Mouse (Mus musculus) erythroblast, adult 5-6 weeks (primary cell): ENCODE measurements around the gene Plxnb3. TPM values are rescaled to one million over a fixed set of nuclear protein-coding genes. Genes with fewer than 3 reads are reported as not detected.
"Not testable (repeated sequence)": the region's sequence is repeated elsewhere in the genome, so short reads cannot be mapped to it uniquely, and the experiment has no call there.

Source experiments
- ATAC-seq: replicated peaks from 2 replicates; pipeline ENCODE4 v1.8.0; 2016; ENCODE audit warnings: moderate number of reproducible peaks, mild to moderate bottlenecking, moderate TSS enrichment, inconsistent platforms; ENCODE audit not compliant: poor library complexity, low FRiP score, severe bottlenecking
- total RNA-seq, 2 experiments: library from RNA; stranded (forward) in 1 of 2; stranded (reverse) in 1 of 2; fragments of 150-400 nt in 1 of 2; fragments of 200-764, 138-1000 nt in 1 of 2; gene quantifications; 2 replicates each; pipeline versions ENCODE4 v1.2.3 to v1.2.4; 2015 to 2017; ENCODE audit warnings: low replicate concordance in 2 of 2

Plxnb3 gene
- total RNA-seq (2015; ENCODE audit: low replicate concordance) (not detected in 2 replicates), total RNA-seq (2017; ENCODE audit: low replicate concordance) (0.77 and 0.84 TPM in 2 replicates)

DNA sequence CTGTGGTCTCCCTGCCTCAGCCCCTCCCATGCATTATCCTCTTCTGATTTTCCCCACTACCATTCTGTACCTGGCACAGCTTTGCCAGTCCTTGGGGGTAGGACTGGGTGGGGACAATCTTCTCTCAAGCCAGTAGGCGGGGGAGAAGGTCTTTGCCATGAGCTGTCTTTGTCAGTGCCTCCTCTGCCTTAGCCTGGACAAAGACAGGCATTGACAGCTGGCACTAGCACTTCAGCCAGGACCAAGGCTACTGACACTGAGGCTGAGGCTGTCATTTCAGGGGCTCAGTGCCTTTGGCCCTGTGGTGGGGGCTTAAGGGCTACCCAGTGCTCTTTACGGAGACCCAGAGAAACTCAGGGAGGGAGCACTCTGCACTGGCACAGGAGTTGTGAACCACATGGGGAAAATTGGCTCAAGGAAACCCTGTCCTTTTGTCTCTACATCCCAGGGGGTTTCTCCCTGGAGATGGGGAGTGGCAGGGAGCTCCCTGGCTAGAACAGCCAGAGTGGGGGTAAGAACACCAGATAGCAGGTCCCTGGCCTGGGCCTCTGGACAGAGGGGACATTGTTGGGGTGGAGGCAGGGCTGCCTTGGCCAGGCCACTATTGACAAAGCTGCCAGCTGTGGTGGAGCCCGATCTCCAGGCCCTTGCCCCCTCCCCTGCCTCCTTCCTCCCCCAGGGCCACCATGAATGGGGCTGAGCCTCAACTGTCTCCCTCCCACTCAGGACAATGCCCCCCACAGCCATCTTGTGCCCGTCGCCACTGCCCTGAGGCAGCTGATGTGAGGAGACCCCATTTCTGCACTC is at the start of gene Plxnb3:
Gene Plxnb3, plus strand, starts transcription at position 757 of the 807 bp plus-strand sequence.
- no peak for ATAC-seq

DNA sequence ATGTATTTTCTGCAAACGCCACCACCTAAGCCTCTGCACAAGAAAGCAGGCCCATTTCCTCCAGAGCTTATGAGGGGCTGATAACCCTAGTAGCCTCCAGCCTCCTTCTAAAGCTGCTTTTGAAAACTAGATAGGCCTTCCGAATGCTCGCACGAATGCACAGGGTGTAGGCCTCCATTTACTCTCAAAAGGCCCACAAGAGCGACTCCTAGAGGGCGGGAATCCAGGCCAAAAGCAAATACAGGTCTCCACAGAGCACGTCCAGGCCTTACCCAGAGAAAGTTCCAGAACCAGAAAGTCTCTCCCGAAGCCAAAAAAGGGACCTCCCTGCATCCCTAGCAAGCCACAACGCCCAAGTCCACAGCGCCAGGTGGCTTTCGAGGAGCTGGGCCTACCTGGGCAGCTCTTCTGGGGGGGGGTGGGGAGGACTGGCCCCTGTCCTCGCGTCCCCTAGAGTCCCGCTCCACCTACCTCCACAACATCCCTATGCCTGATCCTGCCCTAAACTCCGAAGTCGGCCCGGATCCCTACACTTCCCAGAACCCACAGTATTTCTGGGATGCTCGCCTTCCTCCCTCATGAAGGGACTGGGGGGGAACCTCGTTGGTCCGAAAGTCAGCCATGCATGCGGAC is 41.3 kb upstream of the Plxnb3 start:
- ATAC-seq: peak; percentile 33

DNA sequence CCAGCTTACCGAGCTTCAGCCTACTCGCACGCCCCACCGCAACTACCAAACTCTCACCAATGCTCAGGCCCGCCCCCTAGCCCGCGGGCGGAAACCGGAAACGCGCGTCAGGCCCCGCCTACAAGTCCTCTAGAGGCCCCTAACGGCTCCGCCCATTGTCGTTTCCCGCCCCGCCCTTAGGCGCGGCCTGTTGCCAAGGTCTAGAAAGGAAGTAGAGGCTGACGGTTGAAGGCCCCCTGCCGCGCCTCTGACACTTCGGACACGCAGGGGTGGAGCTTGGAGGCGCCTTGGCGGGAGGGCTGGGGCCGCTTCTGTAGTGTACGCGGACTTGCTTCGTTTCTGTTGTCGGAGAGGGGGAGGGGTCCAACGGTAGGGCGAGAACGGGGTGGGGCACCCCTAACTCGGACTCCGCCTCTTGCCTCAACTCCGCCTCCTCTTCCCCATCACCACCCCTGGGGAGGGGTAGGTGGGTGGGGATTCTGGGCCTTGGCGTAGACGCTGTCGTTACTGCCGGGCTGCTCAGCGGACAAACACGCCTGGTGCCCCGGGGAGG is 40.7 kb upstream of the Plxnb3 start, which contains the start of the genes Bcap31 and Abcd1:
Gene Bcap31, minus strand, starts transcription at position 67 of the 553 bp plus-strand sequence.
Gene Abcd1, plus strand, starts transcription at position 489 of the 553 bp plus-strand sequence.
- peak; percentile 92 for ATAC-seq

DNA sequence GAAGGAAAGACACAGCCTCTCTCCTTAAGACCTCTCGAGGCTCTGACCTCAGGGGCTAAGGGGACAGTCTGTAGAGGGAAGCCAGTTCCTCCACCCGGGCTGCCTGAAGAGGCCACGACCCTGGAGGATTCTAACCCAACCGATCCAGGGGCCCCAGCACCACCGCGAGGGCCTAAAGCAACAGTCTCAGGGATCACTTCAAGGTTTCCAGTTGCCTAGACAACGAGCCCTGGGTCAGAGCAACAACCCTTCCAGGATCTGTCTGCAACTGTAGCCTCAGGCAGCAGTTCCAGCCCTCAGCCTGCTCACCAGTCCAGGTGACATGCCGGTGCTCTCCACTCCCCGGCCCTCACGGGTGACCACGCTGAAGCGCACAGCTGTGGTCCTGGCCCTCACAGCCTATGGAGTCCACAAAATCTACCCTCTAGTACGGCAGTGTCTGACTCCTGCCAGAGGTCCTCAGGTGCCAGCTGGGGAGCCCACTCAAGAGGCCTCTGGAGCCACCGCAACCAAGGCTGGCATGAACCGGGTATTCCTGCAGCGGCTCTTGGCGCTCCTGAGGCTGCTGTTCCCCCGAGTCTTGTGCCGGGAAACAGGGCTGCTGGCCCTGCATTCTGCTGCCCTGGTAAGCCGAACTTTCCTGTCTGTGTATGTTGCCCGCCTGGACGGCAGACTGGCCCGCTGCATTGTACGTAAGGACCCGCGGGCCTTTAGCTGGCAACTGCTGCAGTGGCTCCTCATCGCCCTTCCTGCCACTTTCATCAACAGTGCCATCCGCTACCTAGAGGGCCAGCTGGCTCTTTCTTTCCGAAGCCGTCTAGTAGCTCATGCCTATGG is 40.0 kb upstream of the Plxnb3 start:
- ATAC-seq: peak; percentile 28

DNA sequence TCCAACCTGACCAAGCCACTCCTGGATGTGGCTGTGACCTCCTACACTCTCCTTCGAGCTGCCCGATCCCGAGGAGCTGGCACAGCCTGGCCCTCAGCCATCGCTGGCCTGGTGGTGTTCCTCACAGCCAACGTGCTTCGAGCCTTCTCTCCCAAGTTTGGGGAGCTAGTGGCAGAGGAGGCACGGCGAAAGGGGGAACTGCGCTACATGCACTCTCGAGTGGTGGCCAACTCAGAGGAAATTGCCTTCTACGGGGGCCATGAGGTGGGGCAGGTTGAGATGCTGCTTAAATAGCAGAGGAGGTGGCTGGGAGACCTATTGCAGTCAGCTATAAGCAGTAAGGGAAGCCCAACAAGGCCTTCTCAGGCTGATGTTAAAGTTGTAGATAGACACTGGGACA is 39.2 kb upstream of the Plxnb3 start:
- ATAC-seq: no peak

DNA sequence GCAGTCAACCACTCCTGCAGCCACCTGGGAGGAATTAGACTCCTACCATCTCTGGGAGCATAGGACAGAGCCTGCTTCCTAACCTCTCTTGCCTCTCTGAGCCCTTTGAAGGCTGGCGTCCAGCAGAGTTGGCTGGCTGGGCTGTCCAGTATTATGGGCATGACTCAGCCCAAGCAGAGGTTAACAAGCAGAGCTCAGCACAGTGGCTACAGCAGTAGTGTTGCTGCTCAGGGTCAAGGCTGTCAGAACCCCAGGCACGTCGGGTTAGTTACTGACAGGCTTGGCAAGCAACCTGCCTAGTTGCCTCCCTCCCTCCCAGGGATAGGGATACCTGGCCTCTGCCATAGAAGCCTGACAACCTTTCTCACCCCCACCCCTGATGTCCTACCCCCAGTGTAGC is 38.6 kb upstream of the Plxnb3 start:
- no peak for ATAC-seq

DNA sequence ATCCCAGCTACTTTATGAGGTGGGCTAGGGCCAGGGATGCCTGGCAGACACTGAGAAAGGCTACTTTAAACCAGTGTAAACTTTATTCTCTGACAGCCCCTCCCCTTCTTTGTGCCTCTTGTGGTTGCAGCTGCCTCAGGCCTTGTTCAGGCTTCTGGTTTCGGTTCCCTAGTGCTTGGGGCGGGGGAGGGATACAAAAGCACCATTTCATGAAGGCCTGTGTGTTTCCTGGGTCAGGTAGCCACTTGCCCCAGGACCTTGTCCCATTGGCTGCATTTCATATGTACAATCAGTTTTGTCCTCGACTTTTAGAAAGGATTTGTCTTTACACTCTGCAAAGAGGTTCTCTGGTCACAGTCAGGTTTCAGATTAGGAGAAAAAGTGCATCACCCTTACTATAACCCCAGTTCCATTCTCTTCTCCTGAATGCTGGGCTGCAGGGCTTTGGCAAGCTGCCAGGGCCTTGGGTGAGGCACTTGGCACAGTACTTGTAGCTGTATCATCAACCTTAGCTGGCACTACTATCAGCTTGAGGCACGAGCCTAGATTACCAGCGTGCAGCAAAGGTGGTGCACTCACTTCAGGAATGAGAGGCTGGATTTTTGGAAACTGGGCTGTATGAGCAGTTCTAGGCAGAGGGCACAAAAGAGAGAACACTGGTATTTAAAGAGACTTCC is 38.1 kb upstream of the Plxnb3 start:
- ATAC-seq: no peak

DNA sequence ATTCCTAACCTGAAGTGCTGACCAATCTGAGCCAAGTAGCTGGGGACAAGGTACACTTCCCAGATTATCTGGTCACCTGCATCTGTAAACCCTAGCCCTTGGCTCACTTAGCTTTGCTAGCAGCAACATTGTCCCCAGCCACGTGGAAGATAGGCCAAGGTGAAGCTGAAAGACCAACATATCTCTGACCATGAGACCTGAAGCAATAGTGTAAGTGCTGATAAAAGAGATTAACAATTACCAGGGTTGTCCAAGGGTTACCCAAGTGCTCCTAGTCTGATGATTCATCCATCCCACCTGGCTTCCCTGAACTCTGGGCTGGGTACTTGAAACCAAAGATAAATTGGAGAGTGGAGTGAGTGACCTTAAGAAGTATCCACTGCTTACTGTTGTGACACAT is 26.0 kb upstream of the Plxnb3 start:
- ATAC-seq: no peak

DNA sequence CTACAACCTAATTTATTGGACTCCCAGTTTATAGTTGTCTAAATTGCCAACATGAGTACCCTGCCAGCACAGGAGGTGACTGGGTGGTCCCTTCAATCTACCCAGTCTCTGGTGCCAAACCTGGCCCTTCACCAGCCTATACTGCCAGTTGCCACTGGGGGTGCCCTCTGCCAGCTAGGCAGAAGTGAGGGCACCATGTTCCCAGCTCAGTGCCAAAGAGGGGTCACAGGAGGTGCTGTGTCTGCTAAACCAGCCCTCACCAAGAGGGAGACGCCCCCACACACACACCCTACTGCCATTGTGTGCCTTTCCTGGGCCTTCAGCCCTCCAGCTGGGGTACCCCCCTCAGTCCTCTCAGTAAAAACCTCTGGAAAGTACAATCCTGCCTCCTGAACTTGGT is 18.7 kb upstream of the Plxnb3 start:
- ATAC-seq: no peak

DNA sequence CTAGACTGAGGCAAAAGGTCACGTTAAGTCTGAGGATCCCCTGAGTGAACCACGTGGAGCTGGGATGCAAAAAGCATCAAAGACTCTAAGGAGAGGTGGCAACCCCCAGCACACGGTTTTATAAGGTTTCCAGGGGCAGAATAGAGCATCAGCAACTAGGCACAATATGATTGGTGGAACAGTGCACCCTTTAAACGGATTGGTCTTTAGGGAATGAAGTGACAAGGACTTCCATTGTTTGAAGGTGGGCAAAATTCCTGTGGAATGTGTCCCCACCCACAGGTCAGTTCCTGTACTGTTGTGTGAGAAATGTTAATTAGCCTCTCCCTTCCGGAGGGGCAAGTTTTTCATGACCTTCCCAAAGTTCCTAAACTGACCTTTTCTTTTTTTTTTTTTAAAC is 17.7 kb upstream of the Plxnb3 start:
- ATAC-seq: no peak

DNA sequence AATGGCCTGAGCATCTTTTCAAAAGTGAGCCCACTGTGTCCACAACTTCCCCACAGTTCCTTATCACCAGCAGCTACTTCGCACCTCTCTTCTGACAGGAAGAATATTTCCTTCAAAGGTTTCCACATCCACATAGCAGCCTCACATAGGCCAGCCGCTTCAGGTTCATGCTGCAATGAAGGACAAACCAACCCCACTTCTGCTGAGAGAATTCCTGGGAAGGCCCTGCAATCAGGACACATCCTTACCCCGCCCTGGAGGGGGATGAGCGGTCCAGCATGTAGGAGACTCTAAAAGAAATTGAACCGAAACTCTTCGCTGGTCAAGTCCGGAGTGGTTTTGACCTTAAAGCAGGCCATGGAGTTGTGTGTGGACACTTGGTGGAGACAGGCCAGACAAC is 17.0 kb upstream of the Plxnb3 start:
- ATAC-seq: not testable (repeated sequence)

DNA sequence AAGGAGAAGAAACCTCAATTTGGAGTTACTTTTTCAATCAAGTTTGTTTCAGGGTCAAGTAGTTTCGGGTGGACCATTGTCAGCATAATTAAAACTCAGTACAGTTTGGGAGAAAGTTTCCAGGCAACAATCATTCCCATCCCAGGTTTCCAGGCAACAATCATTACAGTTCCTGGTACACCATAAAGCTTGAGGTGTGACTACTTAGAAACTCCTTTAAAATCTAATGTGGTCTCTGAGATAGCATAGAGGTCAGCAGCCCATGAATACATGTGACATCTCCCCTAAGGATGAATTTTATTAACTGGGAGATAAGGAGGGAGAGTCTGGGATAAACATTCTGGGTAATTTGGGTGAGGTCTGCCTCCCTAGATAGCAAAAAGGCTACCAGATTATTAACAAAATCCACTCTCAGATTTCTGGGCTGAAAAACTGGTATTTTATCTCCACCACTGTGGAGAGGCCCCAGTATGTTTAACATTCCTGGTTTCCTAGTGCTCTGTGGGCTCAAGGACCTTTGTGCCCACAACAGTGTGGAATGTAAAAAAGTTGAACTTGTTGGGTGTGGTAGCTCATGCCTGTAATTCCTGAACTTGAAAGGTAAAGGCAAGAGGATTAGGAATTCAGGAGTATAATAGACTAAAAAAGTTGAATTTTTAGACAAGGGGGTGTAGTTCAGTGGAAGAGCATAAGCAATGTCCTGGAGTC is 12.0 kb upstream of the Plxnb3 start:
- no peak for ATAC-seq

DNA sequence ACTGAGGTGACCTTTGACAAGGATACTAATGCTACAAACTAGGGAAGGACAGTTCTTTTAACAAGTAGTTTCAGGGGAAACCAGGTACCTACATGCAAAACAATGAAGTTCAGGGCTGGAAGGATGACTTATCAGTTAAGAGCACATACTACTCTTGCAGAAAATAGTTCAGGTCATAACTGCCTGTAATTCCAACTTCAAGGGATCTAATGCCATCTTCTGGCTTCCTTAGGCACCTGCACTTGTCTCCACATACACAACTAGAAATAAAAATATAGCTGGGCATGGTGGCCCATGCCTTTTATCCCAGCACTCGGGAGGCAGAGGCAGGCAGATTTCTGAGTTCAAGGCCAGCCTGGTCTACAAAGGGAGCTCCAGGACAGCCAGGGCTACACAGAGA is 7.9 kb upstream of the Plxnb3 start:
- no peak for ATAC-seq

DNA sequence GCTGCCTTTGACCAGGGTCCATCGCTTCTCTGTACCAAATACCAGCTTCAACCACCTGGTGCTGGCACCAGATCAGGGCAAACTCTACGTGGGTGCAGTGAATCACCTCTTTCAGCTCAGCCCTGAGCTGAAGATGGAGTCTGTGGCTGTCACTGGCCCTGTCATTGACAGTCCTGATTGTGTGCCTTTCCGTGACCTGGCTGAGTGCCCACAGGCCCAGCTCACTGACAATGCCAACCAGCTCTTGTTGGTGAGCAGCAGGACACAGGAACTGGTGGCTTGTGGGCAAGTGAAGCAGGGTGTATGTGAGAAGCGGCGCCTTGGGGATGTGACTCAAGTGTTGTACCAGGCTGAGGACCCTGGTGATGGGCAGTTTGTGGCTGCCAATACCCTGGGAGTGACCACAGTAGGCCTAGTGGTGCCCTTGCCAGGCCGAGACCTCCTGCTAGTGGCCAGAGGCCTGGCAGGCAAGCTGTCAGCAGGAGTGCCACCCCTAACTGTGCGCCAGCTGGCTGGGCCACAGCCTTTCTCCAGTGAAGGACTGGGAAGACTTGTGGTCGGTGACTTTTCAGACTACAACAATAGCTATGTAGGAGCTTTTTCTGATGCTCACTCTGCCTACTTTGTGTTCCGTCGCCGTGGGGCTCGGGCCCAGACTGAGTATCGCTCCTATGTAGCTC is 1.9 kb downstream of the Plxnb3 start:
- ATAC-seq: no peak

DNA sequence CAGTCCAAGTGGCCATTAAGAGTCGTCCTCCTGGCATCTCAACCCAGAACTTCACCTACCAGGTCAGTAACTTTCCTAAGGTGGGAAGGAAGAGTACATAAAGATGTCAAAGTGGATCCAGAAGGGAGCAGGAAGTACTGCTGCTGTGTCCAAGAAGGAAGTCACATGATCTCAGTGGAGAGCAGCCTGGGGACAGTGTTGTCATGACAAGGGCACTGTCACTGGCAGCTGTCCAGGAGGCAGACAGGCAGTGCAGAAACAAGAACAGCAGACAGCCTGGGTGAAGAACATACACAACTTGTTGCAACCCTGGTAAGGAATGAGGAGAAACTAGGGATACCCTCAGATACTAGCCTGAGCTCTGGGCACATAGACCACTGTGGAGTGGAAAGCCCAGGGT is 8.4 kb downstream of the Plxnb3 start:
- no peak for ATAC-seq

DNA sequence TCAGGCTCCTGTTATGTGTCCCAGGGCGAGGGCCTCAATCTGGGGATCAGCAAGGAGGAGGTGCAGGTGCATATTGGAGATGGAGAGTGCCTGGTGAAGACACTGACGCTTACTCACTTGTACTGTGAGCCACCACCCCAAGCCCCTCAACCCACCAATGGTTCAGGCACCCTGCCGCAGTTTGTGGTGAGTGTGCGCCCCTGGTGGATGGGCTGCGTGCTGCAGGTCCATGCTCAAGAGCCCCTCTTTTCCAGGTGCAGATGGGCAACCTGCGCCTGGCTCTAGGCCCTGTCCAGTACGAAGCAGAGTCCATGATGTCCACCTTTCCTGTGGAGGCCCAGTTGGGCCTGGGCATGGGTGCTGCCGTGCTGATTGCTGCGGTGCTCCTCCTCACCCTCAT is 10.4 kb downstream of the Plxnb3 start:
- ATAC-seq: no peak

DNA sequence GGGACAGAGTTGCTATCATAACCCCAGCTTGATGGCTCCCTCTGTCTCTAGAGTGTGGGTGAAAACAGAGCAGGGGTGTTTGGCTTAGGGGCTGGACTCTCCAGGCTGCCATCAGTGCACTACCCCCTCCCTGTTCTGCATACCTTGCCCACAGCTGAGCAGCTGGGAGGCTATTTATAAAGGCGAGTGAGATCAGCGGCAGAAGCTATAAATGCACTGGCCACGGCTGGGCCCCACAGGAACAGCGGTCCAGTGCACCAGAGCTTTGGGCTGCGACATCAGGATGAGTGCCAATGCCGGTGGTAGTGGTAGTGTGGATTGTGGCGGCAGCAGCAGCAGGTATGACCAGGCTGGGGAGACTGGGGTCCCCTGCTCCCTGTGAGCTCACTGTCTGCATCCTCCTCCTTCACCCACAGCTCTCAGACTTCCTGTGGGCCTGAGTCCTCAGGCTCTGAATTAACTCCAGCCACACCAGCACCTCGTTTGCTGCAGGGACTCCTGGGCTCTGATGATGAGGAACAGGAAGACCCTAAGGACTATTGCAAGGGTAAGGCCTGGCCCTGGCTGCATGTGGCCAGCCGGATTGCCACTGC is 17.4 kb downstream of the Plxnb3 start, which contains the start of gene Srpk3:
Gene Srpk3, plus strand, starts transcription at position 238 of the 593 bp plus-strand sequence.
- ATAC-seq: no peak
